Mouse (Mus musculus): ENCODE measurements around the gene Ficd. TPM values are rescaled to one million over a fixed set of nuclear protein-coding genes. Genes with fewer than 3 reads are reported as not detected.
"Not testable (repeated sequence)": the region's sequence is repeated elsewhere in the genome, so short reads cannot be mapped to it uniquely, and the experiment has no call there.

Ficd gene
- polyA plus RNA-seq, 1 experiment from 2014 or later = 3.3 TPM

DNA sequence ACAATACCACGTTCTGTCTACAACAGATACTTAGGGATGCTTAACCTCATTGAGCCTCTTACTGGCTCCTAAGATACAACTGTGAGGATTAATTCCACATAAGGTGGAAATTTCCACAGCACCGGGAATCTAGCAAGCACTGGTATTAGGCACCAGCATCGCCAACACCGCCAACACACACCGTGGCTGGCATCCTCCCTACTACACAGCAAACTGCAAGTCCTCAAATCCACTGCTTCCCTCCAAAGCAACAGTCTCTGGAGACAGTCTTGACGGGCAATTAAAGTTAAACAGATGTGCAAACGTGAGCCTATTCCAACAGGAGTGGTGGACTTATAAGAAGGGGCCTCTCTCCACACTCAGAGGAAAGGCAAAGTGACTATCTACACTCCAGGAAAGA lies 45.7 kb downstream of the Ficd start:
- Histone ChIP-seq H3K9me3 (replicated peaks) (no peaks in the 10 kb centered on the region), H3K36me3 (peaks cover 25% of the 10 kb centered on the region), H3K4me1 (peaks cover 39% of the 10 kb centered on the region), H3K27me3 (ENCODE audit: low read depth, poor library complexity, severe bottlenecking) (no peaks in the 10 kb centered on the region), H3K4me3 (no peak overlapping the region), H3K27ac (peak overlapping the region; percentile 58)
- WGBS = 83% methylated on average over 7 of the region's 7 CpGs
- DNase-seq (ENCODE audit: low spot score) = no peak

DNA sequence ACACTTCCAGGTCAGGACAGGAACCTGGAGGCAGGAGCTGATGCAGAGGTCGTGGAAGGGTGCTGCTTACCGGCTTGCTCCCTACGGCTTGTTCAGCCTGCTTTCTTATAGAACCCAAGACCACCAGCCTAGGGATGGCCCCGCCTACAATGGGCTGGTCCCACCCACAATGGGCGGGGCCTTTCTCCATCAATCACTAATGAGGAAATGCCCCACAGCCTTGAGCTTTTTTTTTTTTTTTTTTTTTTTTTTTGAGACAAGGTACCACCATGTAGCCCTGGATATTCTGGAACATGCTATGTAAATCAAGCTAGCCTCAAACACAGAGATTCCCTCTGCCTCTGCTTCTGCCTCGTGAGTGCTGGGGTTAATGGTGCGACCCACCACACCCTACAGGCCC lies 46.3 kb downstream of the Ficd start:
- Histone ChIP-seq H3K36me3 (peaks cover 19% of the 10 kb centered on the region), H3K9me3 (replicated peaks) (no peaks in the 10 kb centered on the region), H3K4me1 (peaks cover 42% of the 10 kb centered on the region), H3K4me3 (no peak overlapping the region), H3K27me3 (ENCODE audit: low read depth, poor library complexity, severe bottlenecking) (no peaks in the 10 kb centered on the region), H3K27ac (peak overlapping the region; percentile 58; the same call in 1 of the 2 replicates)
- no peak for DNase-seq (ENCODE audit: low spot score)
- 81% methylated on average over 7 of the region's 7 CpGs for WGBS

DNA sequence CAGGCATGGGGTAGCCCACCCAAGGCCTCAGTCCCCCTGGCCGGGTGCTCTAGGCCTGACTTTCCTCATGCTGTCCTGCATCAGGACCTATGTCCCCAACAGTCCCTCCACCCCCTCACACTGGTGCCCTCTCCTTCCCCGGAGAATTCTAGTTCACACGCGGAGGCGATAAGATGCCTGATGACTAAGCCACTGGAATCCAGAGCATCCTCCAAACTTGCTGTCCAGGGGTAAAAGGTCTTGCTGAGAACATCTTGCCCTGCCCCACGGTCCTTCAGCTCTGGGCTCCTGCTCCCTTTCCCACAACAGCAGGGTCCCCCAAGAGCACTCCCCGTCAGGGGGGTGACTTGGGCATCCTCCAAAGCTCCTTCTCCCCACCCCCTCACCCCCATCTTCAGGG lies 47.0 kb downstream of the Ficd start:
- WGBS = 87% methylated on average over 7 of the region's 7 CpGs
- H3K4me1 ChIP-seq = peaks cover 48% of the 10 kb centered on the region

GRCm38 (mm10) chr5:113783581-113784001 lies 48.0 kb downstream of the Ficd start:
- H3K4me3 ChIP-seq = peak overlapping the region; percentile 36

More for the DNA sequence above, 47.0 kb downstream of the Ficd start:
- Histone ChIP-seq H3K9me3 (replicated peaks) (no peaks in the 10 kb centered on the region), H3K27me3 (ENCODE audit: low read depth, poor library complexity, severe bottlenecking) (no peaks in the 10 kb centered on the region), H3K36me3 (peaks cover 11% of the 10 kb centered on the region), H3K27ac (peak overlapping the region; percentile 84), H3K4me3 (no peak overlapping the region)
- no peak for DNase-seq (ENCODE audit: low spot score)

GRCm38 (mm10) chr5:113784104-113784503 lies 48.5 kb downstream of the Ficd start:
- not testable (repeated sequence) for H3K27me3 ChIP-seq (ENCODE audit: low read depth, poor library complexity, severe bottlenecking); H3K36me3 ChIP-seq; H3K9me3 ChIP-seq (replicated peaks); DNase-seq (ENCODE audit: low spot score)
- Histone ChIP-seq H3K27ac (peak overlapping the region; percentile 84), H3K4me3 (peak overlapping the region; percentile 36; the same call in 1 of the 2 replicates), H3K4me1 (peaks cover 63% of the 10 kb centered on the region)
- whole genome bisulfite sequencing = 35% methylated on average over 3 of the region's 3 CpGs

More at GRCm38 (mm10) chr5:113783581-113784001, 48.0 kb downstream of the Ficd start:
- H3K27ac ChIP-seq = peak overlapping the region; percentile 84
- peaks cover 58% of the 10 kb centered on the region for H3K4me1 ChIP-seq
- no peaks in the 10 kb centered on the region for H3K27me3 ChIP-seq (ENCODE audit: low read depth, poor library complexity, severe bottlenecking)
- H3K9me3 ChIP-seq (replicated peaks) = no peaks in the 10 kb centered on the region
- peak; percentile 54 for DNase-seq (ENCODE audit: low spot score)
- 11% methylated on average over 12 of the region's 12 CpGs for WGBS
- H3K36me3 ChIP-seq = peaks cover 4% of the 10 kb centered on the region

DNA sequence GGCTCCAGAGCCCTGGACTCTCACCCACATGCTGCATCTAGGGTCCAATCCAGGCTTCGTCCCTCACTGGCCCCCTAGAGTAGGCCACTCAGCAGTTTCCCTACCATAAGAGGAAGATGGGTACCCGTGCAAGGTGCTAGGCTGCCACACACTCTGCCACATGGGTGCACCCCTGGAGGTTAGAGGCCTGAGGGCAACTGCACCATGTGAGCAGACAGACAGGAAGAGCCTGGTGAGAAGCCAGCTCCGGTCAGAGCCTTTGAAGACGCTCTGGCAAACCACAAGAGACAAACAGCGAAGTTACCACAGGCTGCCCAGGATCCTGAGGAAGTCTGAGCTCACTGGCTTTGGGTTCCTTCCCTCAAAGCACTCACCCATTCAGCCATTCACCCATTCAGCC lies 51.4 kb downstream of the Ficd start:
- DNase-seq (ENCODE audit: low spot score) = no peak
- Histone ChIP-seq H3K9me3 (replicated peaks) (no peaks in the 10 kb centered on the region), H3K4me1 (peaks cover 78% of the 10 kb centered on the region), H3K4me3 (no peak overlapping the region), H3K27me3 (ENCODE audit: low read depth, poor library complexity, severe bottlenecking) (no peaks in the 10 kb centered on the region), H3K27ac (peak overlapping the region; percentile 70), H3K36me3 (0 out of 2 replicates have a peak, but pooled peaks cover 2% of the 10 kb centered on the region)
- 83% methylated on average over 5 of the region's 5 CpGs for WGBS

- H3K4me1 ChIP-seq = peaks cover 81% of the 10 kb centered on the region
- peaks cover 19% of the 10 kb centered on the region for H3K36me3 ChIP-seq
- H3K9me3 ChIP-seq (replicated peaks) = no peaks in the 10 kb centered on the region
- H3K27me3 ChIP-seq (ENCODE audit: low read depth, poor library complexity, severe bottlenecking) = no peaks in the 10 kb centered on the region
- H3K27ac ChIP-seq = peak overlapping the region; percentile 84
- H3K4me3 ChIP-seq = no peak overlapping the region; the same call in 1 of the 2 replicates
- no peak for DNase-seq (ENCODE audit: low spot score)
- 19% methylated on average over 6 of the region's 6 CpGs for WGBS
Observed at GRCm38 (mm10) chr5:113788645-113789044, 53.0 kb downstream of the Ficd start.

DNA sequence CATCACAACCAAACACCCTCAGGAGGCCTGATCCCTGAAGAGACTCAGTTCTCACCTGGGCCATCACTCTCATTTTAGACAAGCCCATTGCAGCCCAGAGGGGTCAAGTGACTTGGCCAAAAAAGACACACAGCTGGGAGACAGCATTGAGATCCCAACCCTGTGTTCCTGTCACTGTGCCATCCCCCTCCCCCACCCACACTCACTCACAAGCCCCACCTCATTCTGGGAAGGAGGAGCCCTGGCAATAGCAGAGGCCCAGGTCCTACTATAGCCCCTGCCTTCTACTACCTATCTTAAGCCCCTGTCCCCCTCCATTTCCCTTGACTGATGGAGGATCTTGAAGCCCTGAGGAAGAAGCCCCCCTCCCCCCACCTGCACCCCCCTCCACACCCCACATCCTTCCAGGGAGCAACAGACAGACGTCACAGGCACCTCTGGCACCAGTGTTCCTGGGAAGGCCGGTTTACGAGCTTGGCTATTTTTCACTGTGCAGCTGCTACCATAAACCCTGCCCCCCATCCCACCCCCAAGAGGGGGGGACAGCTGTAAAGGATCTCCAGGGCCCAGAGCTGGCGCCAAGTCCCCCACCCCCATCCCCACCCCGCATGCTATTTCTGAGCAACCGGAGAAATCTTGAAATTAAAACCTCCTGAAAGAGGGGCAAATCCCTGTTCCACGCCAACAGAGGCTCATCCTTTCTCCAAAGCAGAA lies 53.6 kb downstream of the Ficd start:
- no peaks in the 10 kb centered on the region for H3K27me3 ChIP-seq (ENCODE audit: low read depth, poor library complexity, severe bottlenecking)
- peak; percentile 75 for DNase-seq (ENCODE audit: low spot score)
- H3K36me3 ChIP-seq = peaks cover 25% of the 10 kb centered on the region
- H3K27ac ChIP-seq = peak overlapping the region; percentile 84
- H3K4me1 ChIP-seq = peaks cover 81% of the 10 kb centered on the region
- peak overlapping the region; percentile 28 for H3K4me3 ChIP-seq
- WGBS = 13% methylated on average over 7 of the region's 7 CpGs
- H3K9me3 ChIP-seq (replicated peaks) = no peaks in the 10 kb centered on the region

Other genes with a start within 250 kb of the Ficd start
- 1.5 and 2.0 TPM in 2 replicates for gene Wscd2, start 245.5 kb upstream of the Ficd start, polyA plus RNA-seq (2016; fragmentation: Nextera tagmentation; extraction: Ambion mirVana)
- 2.3 and 3.4 TPM in 2 replicates for gene Cmklr1, start 85.4 kb upstream of the Ficd start, polyA plus RNA-seq (2016; fragmentation: Nextera tagmentation; extraction: Ambion mirVana)
- not detected in 2 replicates for gene 1700069L16Rik, start 11.0 kb upstream of the Ficd start, polyA plus RNA-seq (2016; fragmentation: Nextera tagmentation; extraction: Ambion mirVana)
- 90.9 and 100 TPM in 2 replicates for gene Sart3, start 36.7 kb downstream of the Ficd start, polyA plus RNA-seq (2016; fragmentation: Nextera tagmentation; extraction: Ambion mirVana)
- 106 and 112 TPM in 2 replicates for gene Iscu, start 36.9 kb downstream of the Ficd start, polyA plus RNA-seq (2016; fragmentation: Nextera tagmentation; extraction: Ambion mirVana)
- 159 and 218 TPM in 2 replicates for gene Tmem119, start 64.7 kb downstream of the Ficd start, polyA plus RNA-seq (2016; fragmentation: Nextera tagmentation; extraction: Ambion mirVana)
- 0.60 and 0.80 TPM in 2 replicates for gene Selplg, start 96.8 kb downstream of the Ficd start, polyA plus RNA-seq (2016; fragmentation: Nextera tagmentation; extraction: Ambion mirVana)
- 129 and 139 TPM in 2 replicates for gene Coro1c, start 173.0 kb downstream of the Ficd start, polyA plus RNA-seq (2016; fragmentation: Nextera tagmentation; extraction: Ambion mirVana)